Mouse (Mus musculus) heart, adult 2 months (tissue): ENCODE results near the gene Elf5. TPM values are rescaled to one million over a fixed set of nuclear protein-coding genes. Genes with fewer than 3 reads are reported as not detected.

Experiments
- DNase-seq, 2 experiments: peaks; one replicate each; pipeline ENCODE4 v3.0.0; 2021
- H3K27ac ChIP-seq: fragments of 200-600 bp; 2 replicates; pipeline ENCODE4 v1.8.1; 2022
- H3K27me3 ChIP-seq: fragments of 200-500 bp; 2 replicates; pipeline ENCODE4 v1.6.1; 2012; ENCODE audit warnings: mild to moderate bottlenecking, low read length, inconsistent platforms, mixed read lengths; ENCODE audit not compliant: control insufficient read depth, insufficient read depth
- H3K36me3 ChIP-seq: fragments of 200-500 bp; 2 replicates; pipeline ENCODE4 v1.6.1; 2012; ENCODE audit warnings: low read length, inconsistent platforms; ENCODE audit not compliant: control insufficient read depth, insufficient read depth
- H3K4me1 ChIP-seq: fragments of 200-500 bp; 2 replicates; pipeline ENCODE4 v1.6.1; 2011; ENCODE audit warnings: low read length; ENCODE audit not compliant: control insufficient read depth, insufficient read depth
- H3K4me3 ChIP-seq: fragments of 200-600 bp; 2 replicates; pipeline ENCODE4 v1.8.1; 2022
- H3K79me2 ChIP-seq: fragments of 200-500 bp; replicated peaks from 2 replicates; pipeline ENCODE4 v1.6.1; 2012; ENCODE audit warnings: mild to moderate bottlenecking, inconsistent platforms, low read length, moderate library complexity, mixed read lengths; ENCODE audit not compliant: control insufficient read depth, insufficient read depth
- H3K9ac ChIP-seq: fragments of 200-500 bp; 2 replicates; pipeline ENCODE4 v1.6.1; 2012; ENCODE audit warnings: low read depth, mild to moderate bottlenecking, control low read depth, inconsistent platforms, low read length, mixed read lengths
- CTCF ChIP-seq: fragments of 200-600 bp; IDR thresholded peaks from 2 replicates; pipeline ENCODE4 v1.8.1; 2022; ENCODE audit warnings: antibody characterized with exemption, mild to moderate bottlenecking, moderate library complexity
- EP300 ChIP-seq: fragments of 200-500 bp; IDR thresholded peaks from 2 replicates; pipeline ENCODE4 v1.6.1; 2011; ENCODE audit warnings: low read depth, low read length, control low read depth; ENCODE audit not compliant: insufficient read depth
- POLR2A ChIP-seq: fragments of 200-500 bp; IDR thresholded peaks from 2 replicates; pipeline ENCODE4 v1.6.1; 2011; ENCODE audit warnings: mild to moderate bottlenecking, low read depth, low read length, control low read depth; ENCODE audit not compliant: insufficient read depth
- WGBS: fragments of 180-500 bp; shearing (Covaris S2); methylation state at CpG from one replicate; pipeline ENCODE4 v1.1.7; 2018; 5-methylcytosine and 5-hydroxymethylcytosine counted together
- intact Hi-C: fragments of 180-260 bp; cut with DNase I; formaldehyde crosslinking; loops from one replicate; pipeline ENCODE4 v1.15.1; 2025
- polyA plus RNA-seq: library from polyadenylated mRNA; depleted of rRNA; stranded (reverse); fragments of >200 nt; gene quantifications from 2 replicates; pipeline ENCODE4 v1.2.3, GENCODE M21; 2012
- total RNA-seq, 2 experiments: library from RNA; stranded (reverse); gene quantifications; 2 replicates each; pipeline ENCODE4 v1.2.3; 2021

Gene Elf5
- total and polyA plus RNA-seq, 3 experiments: 0.33 TPM; not detected in 2

- H3K27ac ChIP-seq: no peak overlapping the region
- peak; percentile 32 to 33 for DNase-seq
- intact Hi-C loops: no loop called here
- H3K4me1 ChIP-seq: no peaks in the 10 kb centered on the region
- H3K27me3 ChIP-seq: no peaks in the 10 kb centered on the region
- H3K9ac ChIP-seq: no peak overlapping the region
- 64% methylated on average over 6 of the region's 6 CpGs for WGBS
- no peak for TF ChIP-seq EP300
- TF ChIP-seq CTCF: peak; percentile 89
- no peak for TF ChIP-seq POLR2A
- H3K4me3 ChIP-seq: no peak overlapping the region
- H3K79me2 ChIP-seq: no peaks in the 10 kb centered on the region
- no peaks in the 10 kb centered on the region for H3K36me3 ChIP-seq
Observed at GRCm38 (mm10) chr2:103445776-103446175, 34.3 kb downstream of the Elf5 start.

DNA sequence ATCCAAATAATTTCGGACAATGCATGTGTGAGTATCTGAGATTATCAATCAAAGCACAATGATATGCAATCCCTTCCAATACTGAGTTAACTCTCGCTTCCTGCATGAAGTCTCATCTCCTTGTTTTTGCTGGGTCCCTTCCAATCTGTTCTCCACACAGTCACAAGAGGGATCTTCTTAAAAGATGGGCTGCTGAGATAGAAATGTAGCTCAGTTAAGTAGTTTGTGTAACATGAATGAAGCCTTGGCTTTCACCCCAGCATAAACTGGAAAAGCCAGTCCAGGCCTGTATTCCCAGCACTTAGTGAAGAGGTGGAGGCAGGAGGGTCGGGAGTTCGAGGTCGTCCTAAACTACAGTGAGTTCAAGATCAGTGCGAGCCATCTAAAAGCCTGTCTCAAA is 34.8 kb downstream of the Elf5 start:
- no peak overlapping the region for H3K4me3 ChIP-seq
- no peaks in the 10 kb centered on the region for H3K36me3 ChIP-seq
- intact Hi-C loops: no loop called here
- no peaks in the 10 kb centered on the region for H3K27me3 ChIP-seq
- H3K27ac ChIP-seq: no peak overlapping the region
- 81% methylated on average over 6 of the region's 6 CpGs for WGBS
- DNase-seq: no peak
- no peaks in the 10 kb centered on the region for H3K4me1 ChIP-seq
- TF ChIP-seq POLR2A (no peak), CTCF (no peak), EP300 (no peak)
- H3K9ac ChIP-seq: no peak overlapping the region
- no peaks in the 10 kb centered on the region for H3K79me2 ChIP-seq

DNA sequence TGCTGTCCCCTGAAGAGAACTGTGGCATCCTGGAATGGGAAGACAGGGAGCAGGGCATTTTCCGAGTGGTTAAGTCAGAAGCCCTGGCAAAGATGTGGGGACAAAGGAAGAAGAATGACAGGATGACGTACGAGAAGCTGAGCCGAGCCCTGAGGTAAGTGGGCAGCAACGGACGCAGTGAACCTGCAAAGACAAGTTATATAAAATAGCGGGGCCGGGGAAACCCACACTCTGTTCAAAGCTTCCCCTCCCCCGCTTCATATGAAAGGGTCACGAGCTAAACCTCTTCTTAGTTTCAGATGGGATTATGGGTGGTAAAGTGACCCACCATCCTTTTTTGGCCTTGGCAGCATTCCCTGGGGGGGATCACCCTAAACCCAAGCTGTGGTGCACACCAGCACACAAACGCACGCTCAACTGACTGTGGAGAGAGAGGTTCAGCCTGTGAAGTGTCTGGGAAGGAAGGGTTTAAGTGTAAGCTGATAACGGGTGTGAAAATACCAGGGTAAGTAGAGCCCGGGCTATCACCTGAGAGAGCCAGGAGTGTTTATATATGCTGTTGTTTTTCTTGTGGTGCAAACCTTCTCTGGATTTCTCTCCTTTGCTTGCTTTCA is 37.6 kb downstream of the Elf5 start:
- WGBS: 50% methylated on average over 14 of the region's 14 CpGs
- TF ChIP-seq POLR2A: no peak
- intact Hi-C loops: no loop called here

GRCm38 (mm10) chr2:103449813-103450212 is 38.3 kb downstream of the Elf5 start:
- H3K27ac ChIP-seq: no peak overlapping the region
- no peak overlapping the region for H3K9ac ChIP-seq
- 72% methylated on average over 7 of the region's 7 CpGs for WGBS
- no peak for TF ChIP-seq CTCF
- no peak for TF ChIP-seq EP300
- no peaks in the 10 kb centered on the region for H3K36me3 ChIP-seq
- no peaks in the 10 kb centered on the region for H3K27me3 ChIP-seq
- intact Hi-C loops: loop anchor here (10.0 kb wide), 3 partner anchors 265 to 395 kb away; no protein-coding TSS in a partner anchor
- no peak for DNase-seq
- no peaks in the 10 kb centered on the region for H3K4me1 ChIP-seq
- no peak overlapping the region for H3K4me3 ChIP-seq
- H3K79me2 ChIP-seq: no peaks in the 10 kb centered on the region

More for the DNA sequence above, 37.6 kb downstream of the Elf5 start:
- no peaks in the 10 kb centered on the region for H3K36me3 ChIP-seq
- no peaks in the 10 kb centered on the region for H3K79me2 ChIP-seq
- no peaks in the 10 kb centered on the region for H3K27me3 ChIP-seq
- H3K4me3 ChIP-seq: no peak overlapping the region
- H3K27ac ChIP-seq: no peak overlapping the region
- H3K4me1 ChIP-seq: no peaks in the 10 kb centered on the region
- H3K9ac ChIP-seq: no peak overlapping the region
- no peak for DNase-seq

- no peaks in the 10 kb centered on the region for H3K36me3 ChIP-seq
- no peak for TF ChIP-seq POLR2A
- no peak for TF ChIP-seq EP300
- no peak for TF ChIP-seq CTCF
- DNase-seq: no peak
- intact Hi-C loops: loop anchor here (10.0 kb wide), 3 partner anchors 265 to 395 kb away; no protein-coding TSS in a partner anchor
- H3K9ac ChIP-seq: no peak overlapping the region
- no peaks in the 10 kb centered on the region for H3K4me1 ChIP-seq
- 90% methylated on average over 8 of the region's 8 CpGs for WGBS
- no peak overlapping the region for H3K4me3 ChIP-seq
- H3K27me3 ChIP-seq: no peaks in the 10 kb centered on the region
- H3K79me2 ChIP-seq: no peaks in the 10 kb centered on the region
- no peak overlapping the region for H3K27ac ChIP-seq
Observed at GRCm38 (mm10) chr2:103450267-103450666, 38.8 kb downstream of the Elf5 start.

GRCm38 (mm10) chr2:103452550-103452949 is 41.1 kb downstream of the Elf5 start:
- Histone ChIP-seq H3K4me3 (no peak overlapping the region), H3K27ac (no peak overlapping the region), H3K4me1 (no peaks in the 10 kb centered on the region), H3K9ac (no peak overlapping the region), H3K27me3 (no peaks in the 10 kb centered on the region), H3K79me2 (no peaks in the 10 kb centered on the region), H3K36me3 (no peaks in the 10 kb centered on the region)
- intact Hi-C loops: loop anchor here (10.0 kb wide), 3 partner anchors 262 to 392 kb away; no protein-coding TSS in a partner anchor
- TF ChIP-seq POLR2A (no peak), EP300 (no peak), CTCF (no peak)
- DNase-seq: no peak
- 74% methylated on average over 5 of the region's 5 CpGs for WGBS
